Mouse (Mus musculus) neural tube, embryonic 12.5 days (tissue): ENCODE results near the gene Sgk2. TPM values are rescaled to one million over a fixed set of nuclear protein-coding genes. Genes with fewer than 3 reads are reported as not detected.

ENCODE experiments used
- ATAC-seq: fragments of 200-750 bp; cut with Nextera tagmentation; 2 replicates; pipeline ENCODE4 v1.8.0; 2017; ENCODE audit warnings: low read depth, mild to moderate bottlenecking, moderate TSS enrichment, moderate library complexity; ENCODE audit not compliant: low FRiP score
- H3K27ac ChIP-seq: fragments of 300-500 bp; sonication (generic); 2 replicates; pipeline ENCODE4 v1.5.1; 2016
- H3K27me3 ChIP-seq: fragments of 300-500 bp; sonication (generic); replicated peaks from 2 replicates; pipeline ENCODE4 v1.6.1; 2016; ENCODE audit warnings: mild to moderate bottlenecking
- H3K36me3 ChIP-seq: fragments of 300-500 bp; sonication (generic); 2 replicates; pipeline ENCODE4 v1.6.1; 2016; ENCODE audit warnings: mild to moderate bottlenecking
- H3K4me1 ChIP-seq: fragments of 300-500 bp; sonication (generic); 2 replicates; pipeline ENCODE4 v1.6.1; 2016
- H3K4me2 ChIP-seq: fragments of 300-500 bp; sonication (generic); replicated peaks from 2 replicates; pipeline ENCODE4 v1.6.1; 2016; ENCODE audit warnings: mild to moderate bottlenecking
- H3K4me3 ChIP-seq: fragments of 300-500 bp; sonication (generic); 2 replicates; pipeline ENCODE4 v1.5.1; 2016
- H3K9ac ChIP-seq: fragments of 300-500 bp; sonication (generic); 2 replicates; pipeline ENCODE4 v1.6.1; 2016; ENCODE audit warnings: mild to moderate bottlenecking
- H3K9me3 ChIP-seq: fragments of 300-500 bp; sonication (generic); 2 replicates; pipeline ENCODE4 v1.6.1; 2016; ENCODE audit warnings: mild to moderate bottlenecking
- WGBS: fragments of 180-500 bp; shearing (Covaris S2); methylation state at CpG from one replicate; pipeline ENCODE4 v1.1.7; 2016; 5-methylcytosine and 5-hydroxymethylcytosine counted together
- polyA plus RNA-seq: library from polyadenylated mRNA; unstranded; fragments of >200 nt; fragmentation: Nextera tagmentation; extraction: Ambion mirVana; gene quantifications from 2 replicates; pipeline ENCODE4 v1.2.1, GENCODE M21; 2016

Gene Sgk2
- polyA plus RNA-seq, 1 experiment from 2014 or later, result not detected

GRCm38 (mm10) chr2:162970896-162971295 lies 16.2 kb upstream of the Sgk2 start:
- H3K4me1 ChIP-seq, result peaks cover 20% of the 10 kb centered on the region
- H3K4me2 ChIP-seq, result no peak overlapping the region
- H3K9ac ChIP-seq, result no peak overlapping the region
- no peaks in the 10 kb centered on the region for H3K36me3 ChIP-seq
- H3K4me3 ChIP-seq, result no peak overlapping the region
- ATAC-seq, result no peak
- no peak overlapping the region for H3K27ac ChIP-seq
- no peaks in the 10 kb centered on the region for H3K27me3 ChIP-seq
- no peaks in the 10 kb centered on the region for H3K9me3 ChIP-seq
- 91% methylated on average over 6 of the region's 6 CpGs for WGBS

GRCm38 (mm10) chr2:162972752-162973151 lies 14.4 kb upstream of the Sgk2 start:
- Histone ChIP-seq H3K9me3 (no peaks in the 10 kb centered on the region), H3K4me1 (peaks cover 20% of the 10 kb centered on the region), H3K9ac (no peak overlapping the region), H3K4me3 (no peak overlapping the region), H3K36me3 (no peaks in the 10 kb centered on the region), H3K27me3 (no peaks in the 10 kb centered on the region), H3K4me2 (no peak overlapping the region), H3K27ac (no peak overlapping the region)
- WGBS, result 55% methylated on average over 7 of the region's 7 CpGs
- ATAC-seq, result no peak

GRCm38 (mm10) chr2:162973206-162973605 lies 13.9 kb upstream of the Sgk2 start:
- Histone ChIP-seq H3K4me3 (no peak overlapping the region), H3K27ac (no peak overlapping the region), H3K36me3 (no peaks in the 10 kb centered on the region), H3K4me2 (no peak overlapping the region), H3K9me3 (no peaks in the 10 kb centered on the region), H3K4me1 (peaks cover 20% of the 10 kb centered on the region), H3K27me3 (no peaks in the 10 kb centered on the region), H3K9ac (no peak overlapping the region)
- ATAC-seq, result no peak
- WGBS, result 78% methylated on average over 5 of the region's 5 CpGs

- WGBS, result 32% methylated on average over 11 of the region's 11 CpGs
- Histone ChIP-seq H3K4me3 (no peak overlapping the region), H3K27me3 (no peaks in the 10 kb centered on the region), H3K9me3 (no peaks in the 10 kb centered on the region), H3K36me3 (no peaks in the 10 kb centered on the region), H3K4me2 (no peak overlapping the region), H3K4me1 (peaks cover 20% of the 10 kb centered on the region), H3K27ac (no peak overlapping the region), H3K9ac (no peak overlapping the region)
- peak; percentile 54 for ATAC-seq
Observed at GRCm38 (mm10) chr2:162973637-162974036, 13.5 kb upstream of the Sgk2 start.

GRCm38 (mm10) chr2:162975157-162975775 lies 11.9 kb upstream of the Sgk2 start:
- no peak overlapping the region for H3K4me2 ChIP-seq
- no peak overlapping the region for H3K27ac ChIP-seq
- no peak for ATAC-seq

GRCm38 (mm10) chr2:162976001-162976400 lies 11.1 kb upstream of the Sgk2 start:
- no peak overlapping the region for H3K27ac ChIP-seq
- H3K9ac ChIP-seq, result no peak overlapping the region
- H3K27me3 ChIP-seq, result no peaks in the 10 kb centered on the region
- H3K4me3 ChIP-seq, result no peak overlapping the region
- ATAC-seq, result no peak
- H3K4me1 ChIP-seq, result peaks cover 20% of the 10 kb centered on the region
- no peaks in the 10 kb centered on the region for H3K36me3 ChIP-seq
- 75% methylated on average over 4 of the region's 4 CpGs for WGBS
- no peaks in the 10 kb centered on the region for H3K9me3 ChIP-seq
- no peak overlapping the region for H3K4me2 ChIP-seq

More at GRCm38 (mm10) chr2:162975157-162975775, 11.9 kb upstream of the Sgk2 start:
- H3K9me3 ChIP-seq, result no peaks in the 10 kb centered on the region
- H3K4me1 ChIP-seq, result peaks cover 20% of the 10 kb centered on the region
- WGBS, result 79% methylated on average over 11 of the region's 11 CpGs
- no peaks in the 10 kb centered on the region for H3K27me3 ChIP-seq
- no peak overlapping the region for H3K9ac ChIP-seq
- H3K4me3 ChIP-seq, result no peak overlapping the region
- no peaks in the 10 kb centered on the region for H3K36me3 ChIP-seq

- no peaks in the 10 kb centered on the region for H3K36me3 ChIP-seq
- no peak overlapping the region for H3K4me2 ChIP-seq
- 87% methylated on average over 6 of the region's 6 CpGs for WGBS
- no peaks in the 10 kb centered on the region for H3K27me3 ChIP-seq
- no peak overlapping the region for H3K9ac ChIP-seq
- H3K4me3 ChIP-seq, result no peak overlapping the region
- no peak for ATAC-seq
- no peaks in the 10 kb centered on the region for H3K4me1 ChIP-seq
- H3K9me3 ChIP-seq, result no peaks in the 10 kb centered on the region
- H3K27ac ChIP-seq, result no peak overlapping the region
Observed at GRCm38 (mm10) chr2:162984381-162984780, 2.7 kb upstream of the Sgk2 start.

GRCm38 (mm10) chr2:162985923-162986322 lies 1.2 kb upstream of the Sgk2 start:
- Histone ChIP-seq H3K4me2 (no peak overlapping the region), H3K9ac (no peak overlapping the region), H3K36me3 (no peaks in the 10 kb centered on the region), H3K4me3 (no peak overlapping the region), H3K27ac (no peak overlapping the region), H3K9me3 (no peaks in the 10 kb centered on the region), H3K4me1 (no peaks in the 10 kb centered on the region), H3K27me3 (no peaks in the 10 kb centered on the region)
- WGBS, result 67% methylated on average over 3 of the region's 3 CpGs
- no peak for ATAC-seq

- Histone ChIP-seq H3K4me3 (no peak overlapping the region), H3K9ac (no peak overlapping the region), H3K4me2 (no peak overlapping the region), H3K36me3 (no peaks in the 10 kb centered on the region), H3K27ac (no peak overlapping the region), H3K27me3 (no peaks in the 10 kb centered on the region), H3K9me3 (no peaks in the 10 kb centered on the region), H3K4me1 (no peaks in the 10 kb centered on the region)
- 91% methylated on average over 3 of the region's 3 CpGs for WGBS
- no peak for ATAC-seq
Observed at GRCm38 (mm10) chr2:162986764-162987163, 366 bp upstream of the Sgk2 start.

GRCm38 (mm10) chr2:162988235-162988634 lies 1.1 kb downstream of the Sgk2 start:
- H3K4me1 ChIP-seq, result no peaks in the 10 kb centered on the region
- no peak overlapping the region for H3K4me3 ChIP-seq
- no peak overlapping the region for H3K9ac ChIP-seq
- H3K9me3 ChIP-seq, result no peaks in the 10 kb centered on the region
- H3K4me2 ChIP-seq, result no peak overlapping the region
- H3K27ac ChIP-seq, result no peak overlapping the region
- 89% methylated on average over 4 of the region's 4 CpGs for WGBS
- H3K36me3 ChIP-seq, result no peaks in the 10 kb centered on the region
- H3K27me3 ChIP-seq, result no peaks in the 10 kb centered on the region
- no peak for ATAC-seq

GRCm38 (mm10) chr2:162991394-162992083 lies 4.4 kb downstream of the Sgk2 start:
- Histone ChIP-seq H3K9ac (no peak overlapping the region), H3K9me3 (no peaks in the 10 kb centered on the region), H3K36me3 (no peaks in the 10 kb centered on the region), H3K4me2 (no peak overlapping the region), H3K4me1 (no peaks in the 10 kb centered on the region), H3K27me3 (no peaks in the 10 kb centered on the region), H3K27ac (no peak overlapping the region), H3K4me3 (no peak overlapping the region)
- no peak for ATAC-seq
- 36% methylated on average over 6 of the region's 6 CpGs for WGBS

GRCm38 (mm10) chr2:162992084-162992437 lies 4.9 kb downstream of the Sgk2 start:
- H3K4me3 ChIP-seq, result no peak overlapping the region
- H3K9ac ChIP-seq, result no peak overlapping the region
- H3K27ac ChIP-seq, result no peak overlapping the region
- H3K27me3 ChIP-seq, result no peaks in the 10 kb centered on the region
- H3K4me2 ChIP-seq, result no peak overlapping the region
- no peak for ATAC-seq
- no peaks in the 10 kb centered on the region for H3K36me3 ChIP-seq
- H3K9me3 ChIP-seq, result no peaks in the 10 kb centered on the region
- H3K4me1 ChIP-seq, result no peaks in the 10 kb centered on the region
